Mouse (Mus musculus) layer of hippocampus, postnatal 10 days (tissue): Measurements from ENCODE around the gene Zfp428. TPM values are rescaled to one million over a fixed set of nuclear protein-coding genes. Genes with fewer than 3 reads are reported as not detected.
A peak's percentile ranks its signal among the peaks of the same experiment; 100 is the strongest.

ENCODE experiments used
- DNase-seq, 2 experiments: peaks; one replicate each; pipeline ENCODE4 v3.0.0; 2021; ENCODE audit warnings: low spot score in 2 of 2
- long read RNA-seq: library from polyadenylated mRNA; stranded (forward); transcript quantifications from one replicate; pipeline ENCODE4 v2.0.0, GENCODE M21; 2023
- total RNA-seq, 2 experiments: library from RNA; stranded (reverse); gene quantifications; 2 replicates each; pipeline ENCODE4 v1.2.3; 2021

Zfp428 gene
- 10 to 100 TPM; 61.3 to 64.6 TPM for total RNA-seq
- long read RNA-seq, transcript Zfp428-203 (3 exons, 1,159 nt) = minor isoform, 18 of 79 reads
- long read RNA-seq, transcript Zfp428-201 (3 exons, 1,182 nt) = major isoform, 45 of 79 reads
- long read RNA-seq, partial matches to known transcripts = 2 of 79 reads
- long read RNA-seq, other reads (novel, unspliced or antisense) = 13 of 79 reads

DNA sequence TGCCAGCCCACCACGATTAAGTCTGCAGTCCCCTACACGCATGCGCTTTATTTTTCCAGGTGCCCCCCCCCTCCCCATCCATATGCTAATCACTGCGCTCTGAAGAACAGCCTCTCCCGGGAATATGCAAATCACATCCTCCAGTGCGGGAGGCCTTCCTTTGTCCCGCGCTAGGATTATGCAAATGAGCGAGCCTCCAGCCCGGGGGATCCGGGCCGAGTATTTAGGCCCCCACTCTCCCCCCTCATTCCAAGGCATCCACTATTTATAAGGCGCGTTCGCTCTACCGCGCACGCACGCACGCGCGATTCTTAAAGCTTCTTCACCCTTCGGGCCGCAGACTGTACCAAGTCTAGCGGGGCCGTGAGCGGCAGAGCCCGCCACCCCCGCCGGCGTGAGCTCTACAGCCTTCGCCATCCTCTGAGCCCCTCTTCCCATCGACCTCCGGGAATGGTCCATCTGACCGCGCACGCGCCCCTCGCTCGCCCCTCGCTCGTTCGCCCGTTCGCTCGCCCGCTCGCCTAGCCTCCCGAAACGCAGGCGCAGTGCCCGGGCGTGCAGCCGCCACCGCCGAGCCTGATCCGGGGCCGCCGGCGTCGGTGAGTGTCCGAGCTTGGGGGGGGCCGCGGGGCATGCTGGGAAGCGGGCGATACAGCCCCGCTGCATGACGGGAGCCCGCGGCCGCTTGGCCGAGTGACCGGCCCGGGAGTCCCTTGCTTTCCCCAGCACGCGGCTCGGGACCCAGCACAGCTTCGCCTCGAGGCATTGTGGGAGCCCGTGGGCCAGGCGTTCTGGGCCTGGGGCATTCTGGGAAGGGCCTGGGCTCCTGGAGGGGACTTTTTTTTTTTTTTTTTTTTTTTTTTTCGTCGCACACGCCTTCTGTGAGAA lies at the start of gene Zfp428:
Gene Zfp428 (plus strand): TSS at position 169 of the 888 bp plus-strand sequence.
- DNase-seq = peak; percentile 84 to 89

DNA sequence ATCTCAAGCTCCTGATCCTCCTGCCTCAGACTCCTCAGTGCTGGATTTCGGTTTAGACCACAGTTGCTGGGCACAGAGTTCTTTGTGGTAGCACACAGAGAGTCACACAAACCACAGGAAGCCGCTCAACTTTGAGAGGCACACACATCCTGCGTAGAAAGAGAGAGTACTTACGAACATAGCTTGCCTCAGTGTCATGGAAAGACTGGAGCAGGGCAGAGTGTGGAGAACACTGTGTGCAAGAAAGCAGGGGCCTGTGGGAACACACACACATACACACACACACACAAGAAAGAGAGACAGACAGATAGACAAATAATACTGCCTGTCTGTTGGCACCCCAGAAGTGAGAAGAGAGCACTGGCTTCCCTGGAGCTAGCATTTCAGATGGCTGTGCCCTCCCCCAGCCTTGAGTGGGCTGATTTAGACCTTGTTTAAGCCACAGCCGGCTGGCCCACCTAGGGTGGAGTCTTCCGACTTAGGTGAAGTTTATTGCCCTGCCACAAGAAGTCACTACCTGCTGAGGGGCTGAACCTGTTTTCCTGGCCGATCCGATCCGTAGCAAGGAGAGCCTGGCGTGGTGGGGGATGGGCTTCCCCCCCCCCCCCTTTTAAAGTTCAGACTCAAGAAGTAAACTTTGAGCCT lies 49.0 kb upstream of the Zfp428 start:
- DNase-seq = no peak

DNA sequence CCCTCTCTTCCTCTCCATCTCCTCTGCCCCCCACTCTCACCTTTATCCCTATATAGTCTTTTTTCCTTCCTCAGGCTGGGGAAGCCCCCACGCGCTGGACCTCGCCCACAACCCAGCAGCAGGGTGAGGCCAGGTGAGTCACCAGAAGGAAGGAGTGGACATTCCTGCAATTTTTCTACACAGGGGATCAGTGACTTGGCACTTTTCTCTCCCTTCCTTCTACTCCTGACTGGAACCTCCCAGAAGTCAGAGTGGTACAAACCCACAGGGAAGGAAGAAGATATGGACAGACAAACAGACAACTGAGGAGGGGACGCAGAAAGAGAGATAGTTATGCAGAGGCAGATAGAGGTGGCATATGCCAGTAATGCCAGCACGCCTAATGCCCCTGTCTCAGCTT lies 47.4 kb upstream of the Zfp428 start:
- no peak for DNase-seq

DNA sequence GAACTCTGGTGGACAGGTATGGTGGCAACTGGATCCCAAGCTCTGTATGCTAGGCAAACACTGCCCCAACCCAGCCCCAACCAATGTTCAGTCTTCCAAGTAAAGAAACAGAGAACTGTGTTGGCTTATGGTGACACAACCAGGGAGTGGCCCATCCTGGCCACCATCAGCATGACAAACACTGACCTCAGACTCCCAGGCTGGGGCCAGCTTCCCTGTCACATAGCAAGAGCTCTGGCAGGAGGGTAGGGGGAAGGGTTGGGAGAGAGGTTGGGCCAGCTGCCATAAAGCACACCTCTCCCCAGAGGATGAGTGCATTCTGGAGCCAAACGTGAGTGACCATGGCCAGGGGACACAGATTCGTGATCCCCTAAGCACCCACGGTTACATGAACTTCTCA lies 47.0 kb upstream of the Zfp428 start:
- DNase-seq = no peak

DNA sequence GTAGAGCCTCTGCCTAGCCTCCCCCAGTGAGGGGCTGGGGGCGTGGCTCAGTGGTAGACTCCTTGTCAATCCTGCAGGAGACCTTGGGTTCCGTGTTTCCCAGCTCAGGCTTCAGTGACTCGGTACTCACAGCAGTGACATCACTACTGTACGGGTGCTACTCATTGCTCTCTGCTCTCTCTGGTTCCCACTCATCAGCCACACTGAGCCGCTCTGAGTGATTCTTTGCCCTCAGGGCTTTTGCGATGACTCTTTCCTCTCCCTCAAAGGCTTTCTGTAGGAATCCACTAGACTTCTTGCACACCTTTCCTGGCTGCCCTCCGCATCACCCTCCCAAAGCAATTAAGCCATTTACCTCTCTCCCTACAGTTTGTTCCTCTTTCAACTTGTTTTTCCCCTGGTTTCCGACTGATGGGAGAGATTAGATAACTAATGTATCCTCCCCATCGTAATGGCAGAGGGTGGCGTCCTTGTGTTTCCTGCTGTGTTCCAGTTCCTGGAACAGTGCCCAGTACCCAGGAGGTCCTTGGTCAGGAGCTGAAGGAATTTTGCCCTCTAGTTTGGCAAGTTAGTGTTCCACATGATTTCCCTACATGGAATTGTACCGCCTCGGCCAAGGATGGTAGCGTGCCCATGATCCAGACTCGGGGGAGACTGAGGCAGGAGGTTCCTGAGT lies 45.3 kb upstream of the Zfp428 start:
- no peak for DNase-seq

DNA sequence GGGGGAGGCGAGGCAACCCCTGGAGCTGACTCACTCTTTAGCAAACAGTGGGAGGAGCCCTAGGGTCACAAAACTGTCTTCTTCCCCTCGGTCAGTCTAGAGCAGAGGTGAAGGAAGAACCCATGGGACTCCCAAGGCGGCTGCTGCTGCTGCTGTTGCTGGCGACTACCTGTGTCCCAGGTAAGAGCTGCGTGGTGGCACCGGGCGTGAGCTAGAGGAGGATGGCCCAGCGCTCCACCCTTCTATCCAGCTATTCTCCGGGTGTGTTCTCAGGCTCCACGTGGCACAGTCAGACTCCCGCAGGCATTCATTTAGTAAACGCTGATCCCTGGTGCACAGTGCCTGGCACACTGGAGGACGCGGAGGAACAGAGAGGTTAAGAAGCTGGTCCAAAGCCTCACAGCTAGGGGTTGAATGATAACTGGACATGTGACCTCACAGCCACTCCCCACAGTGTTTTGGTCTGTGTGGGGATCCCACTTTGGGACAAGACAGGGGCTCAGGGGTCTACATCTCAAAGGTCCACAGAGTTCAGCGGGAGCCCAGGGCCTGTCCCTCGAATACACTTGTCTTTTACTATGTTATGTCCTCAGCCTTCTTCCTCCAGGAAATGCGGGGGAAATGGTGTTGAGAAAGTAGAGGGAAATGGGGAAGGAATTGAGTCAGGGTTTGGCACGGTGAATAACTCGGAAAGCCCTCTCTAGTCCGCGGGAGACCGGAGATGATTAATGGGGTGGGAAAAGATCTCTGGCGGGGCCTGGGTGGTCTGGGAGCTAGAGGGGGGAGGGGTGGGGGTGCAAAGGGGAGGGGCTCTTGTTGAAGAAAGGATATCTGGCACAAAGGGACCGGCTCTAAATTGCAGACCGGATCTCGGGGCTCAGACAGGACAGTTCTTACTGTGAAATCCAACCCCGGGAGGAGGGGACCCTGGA lies 44.2 kb upstream of the Zfp428 start, which contains the start of gene Plaur:
Gene Plaur (plus strand): TSS at position 97 of the 932 bp plus-strand sequence.
- no peak for DNase-seq

DNA sequence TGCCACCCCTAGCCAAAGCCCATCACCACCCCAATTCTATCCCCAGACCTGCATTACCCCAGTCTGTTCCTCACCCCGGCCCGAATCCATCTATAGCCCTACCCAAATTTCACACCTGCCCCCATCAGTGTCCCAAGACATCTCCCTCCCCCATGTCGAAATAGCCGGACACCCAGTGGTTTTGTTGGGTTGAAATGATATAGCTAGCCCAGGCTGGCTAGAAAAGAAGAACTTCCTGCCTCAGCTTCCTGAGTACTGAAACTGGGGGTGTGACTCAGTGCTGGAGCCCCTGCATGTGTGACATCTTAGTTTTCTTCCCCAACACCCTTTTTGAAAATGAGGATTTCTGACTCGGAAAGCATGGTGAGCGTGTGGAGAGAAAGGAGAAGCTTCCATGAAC lies 40.0 kb upstream of the Zfp428 start:
- DNase-seq = no peak

DNA sequence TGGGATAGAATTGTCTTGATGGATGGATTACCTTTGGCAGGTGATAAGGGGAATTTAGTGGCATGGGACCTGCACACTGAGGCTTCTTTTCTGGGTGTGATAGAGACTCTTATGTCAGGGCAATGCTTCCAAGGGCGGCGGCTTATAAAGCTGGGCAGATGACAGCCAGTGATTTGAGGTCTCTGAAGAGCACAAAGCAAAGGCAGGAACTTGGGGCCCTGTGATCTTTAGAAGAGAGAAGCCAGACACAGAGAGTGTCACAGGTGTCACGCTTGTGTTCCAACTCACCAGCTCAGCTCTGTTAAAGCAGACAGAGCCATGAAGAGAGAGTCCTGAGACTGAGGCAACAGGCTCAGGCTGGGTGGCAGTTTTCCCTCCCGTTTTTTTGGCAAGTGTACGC lies 38.9 kb upstream of the Zfp428 start:
- no peak for DNase-seq

DNA sequence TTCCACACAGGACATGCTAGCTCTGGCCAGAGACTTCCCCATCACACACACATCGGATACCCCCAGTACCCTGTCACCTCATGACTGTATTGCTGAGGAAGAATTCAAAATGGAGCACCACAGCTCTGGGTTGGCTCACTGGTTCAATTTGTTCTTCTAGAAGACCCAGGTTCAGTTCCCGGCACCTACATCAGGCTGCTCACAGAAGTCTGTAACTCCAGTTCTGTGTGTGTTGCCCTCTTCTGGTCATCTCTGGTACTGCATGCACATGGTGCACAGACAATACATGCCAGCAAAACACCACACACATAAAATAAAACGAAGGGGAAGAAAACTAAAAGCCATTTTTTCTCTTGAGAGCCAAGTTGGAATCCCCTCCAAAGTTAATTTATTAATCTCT lies 37.7 kb upstream of the Zfp428 start:
- no peak for DNase-seq

DNA sequence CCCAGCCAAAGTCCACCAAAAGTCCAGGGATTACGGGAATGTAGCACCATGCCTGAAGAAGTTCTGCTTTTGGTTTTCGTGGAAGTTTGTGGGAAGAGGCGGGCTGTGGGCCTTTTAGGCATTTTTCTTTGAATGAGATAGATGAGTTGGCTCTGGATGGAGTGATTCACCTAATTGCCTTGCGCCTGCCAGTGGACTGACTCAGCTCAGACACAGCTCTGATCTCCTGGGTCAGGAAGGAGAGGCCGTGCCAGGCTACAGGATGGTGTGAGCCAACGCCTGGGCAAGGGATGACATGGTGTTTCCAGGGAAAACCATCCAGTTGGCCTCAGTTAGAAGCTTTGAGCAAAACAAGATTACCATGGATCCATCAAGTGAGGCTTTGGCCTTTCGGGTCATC lies 36.5 kb upstream of the Zfp428 start:
- DNase-seq = no peak

DNA sequence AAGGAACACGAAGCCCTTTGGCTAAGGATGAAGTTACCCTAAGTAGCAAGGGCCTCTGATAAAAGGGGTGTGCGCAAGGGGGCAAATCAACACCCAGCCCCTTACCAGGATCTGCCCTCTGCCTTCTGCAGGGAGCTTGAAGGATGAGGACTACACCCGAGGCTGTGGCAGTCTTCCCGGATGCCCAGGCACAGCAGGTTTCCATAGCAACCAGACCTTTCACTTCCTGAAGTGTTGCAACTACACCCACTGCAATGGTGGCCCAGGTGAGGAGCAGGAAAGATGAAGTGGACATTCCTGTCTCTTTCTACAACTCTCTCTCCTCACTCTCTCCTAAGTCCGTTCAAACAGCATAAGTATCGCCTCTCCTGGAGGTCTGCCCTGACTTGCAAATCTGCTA lies 34.4 kb upstream of the Zfp428 start:
- no peak for DNase-seq

DNA sequence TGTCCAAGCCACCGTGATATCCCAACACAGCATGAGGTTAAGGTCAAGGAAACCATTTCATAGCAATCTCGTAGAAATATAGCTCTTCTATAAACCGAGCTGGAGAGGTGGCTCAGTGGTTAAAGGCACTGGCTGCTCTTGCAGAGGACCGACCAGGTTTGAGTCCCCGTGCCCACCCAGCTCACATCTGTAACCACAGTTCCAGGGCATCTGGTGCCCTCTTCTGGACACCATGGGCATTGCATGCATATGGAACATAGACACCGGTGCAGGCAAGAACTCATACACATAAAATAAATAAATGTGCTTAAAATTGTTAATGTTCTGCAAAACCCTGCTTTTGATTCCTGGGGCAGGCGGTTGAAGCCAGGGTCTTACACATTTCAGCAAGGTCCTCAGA lies 33.9 kb upstream of the Zfp428 start:
- DNase-seq = peak in 1 of 2 experiments; percentile 43

DNA sequence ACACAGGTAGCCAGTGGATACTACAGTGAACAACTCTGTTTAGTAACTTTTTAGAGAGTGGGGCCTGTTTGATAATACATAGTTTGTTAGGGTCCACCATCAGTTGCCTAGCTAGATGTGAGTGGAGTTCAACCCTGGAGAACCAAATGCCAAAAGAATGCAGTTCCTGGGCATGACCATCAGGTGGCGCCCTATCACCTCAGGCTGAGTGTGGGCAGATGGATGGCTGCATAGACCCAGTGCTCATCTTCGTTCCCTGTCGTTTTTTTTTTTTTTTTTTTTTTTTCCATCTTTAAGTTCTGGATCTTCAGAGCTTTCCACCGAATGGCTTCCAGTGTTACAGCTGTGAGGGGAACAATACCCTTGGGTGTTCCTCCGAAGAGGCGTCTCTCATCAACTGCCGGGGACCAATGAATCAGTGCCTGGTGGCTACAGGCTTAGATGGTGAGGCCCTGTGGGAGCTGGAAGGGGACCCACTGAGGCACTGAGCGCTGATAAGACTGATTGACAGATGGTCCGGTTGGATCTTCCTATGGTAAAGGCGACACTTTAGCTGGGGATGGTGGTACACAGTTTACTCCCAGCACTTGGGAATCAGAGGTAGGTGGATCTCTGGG lies 32.8 kb upstream of the Zfp428 start:
- DNase-seq = peak; percentile 76 to 85

DNA sequence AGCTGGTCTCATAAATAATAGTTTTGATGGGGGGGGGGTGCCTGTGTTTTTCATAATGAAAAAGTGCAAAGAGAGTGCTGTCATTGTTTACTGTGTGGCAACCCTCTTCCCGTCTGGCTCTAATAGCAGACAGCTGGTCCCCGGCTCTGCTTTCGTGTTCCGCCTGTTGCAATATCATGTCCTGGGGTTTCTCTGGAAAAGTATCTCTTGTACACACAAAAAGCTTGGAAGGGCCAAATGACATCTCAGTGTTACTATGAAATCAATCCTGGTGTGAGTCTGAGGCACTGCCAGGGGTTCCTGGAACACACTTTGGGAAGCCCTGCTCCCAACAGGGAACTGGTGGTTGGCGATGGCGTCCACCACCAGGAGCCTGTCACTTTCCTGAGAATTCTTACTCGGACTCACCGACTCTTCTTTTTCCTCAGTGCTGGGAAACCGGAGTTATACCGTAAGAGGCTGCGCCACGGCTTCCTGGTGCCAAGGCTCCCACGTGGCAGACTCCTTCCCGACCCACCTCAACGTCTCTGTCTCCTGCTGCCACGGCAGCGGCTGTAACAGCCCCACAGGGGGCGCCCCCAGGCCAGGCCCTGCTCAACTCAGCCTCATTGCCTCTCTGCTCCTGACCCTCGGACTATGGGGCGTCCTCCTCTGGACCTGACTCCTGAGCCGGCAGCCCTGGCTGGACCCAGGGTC lies 31.8 kb upstream of the Zfp428 start:
- peak; percentile 56 to 65 for DNase-seq

DNA sequence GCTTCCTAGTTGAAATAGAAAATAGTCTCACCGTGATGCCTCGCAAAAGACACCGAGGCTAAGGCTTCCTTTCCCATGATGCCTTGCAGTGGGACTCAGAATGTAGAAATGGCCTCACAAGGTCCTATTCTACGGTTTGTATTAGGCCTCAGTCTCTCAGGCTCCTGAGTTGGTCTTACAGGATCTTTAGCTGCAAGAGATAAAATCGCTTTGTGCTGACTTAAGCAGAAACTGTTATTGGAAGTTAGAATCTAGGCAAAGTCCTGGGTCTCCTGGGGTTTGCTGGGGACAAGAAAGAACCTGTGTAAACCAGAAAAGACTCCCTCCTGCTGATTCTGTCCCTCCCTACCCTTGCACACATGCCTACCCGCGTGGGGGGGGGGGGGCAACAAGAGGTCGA lies 30.5 kb upstream of the Zfp428 start:
- no peak for DNase-seq

DNA sequence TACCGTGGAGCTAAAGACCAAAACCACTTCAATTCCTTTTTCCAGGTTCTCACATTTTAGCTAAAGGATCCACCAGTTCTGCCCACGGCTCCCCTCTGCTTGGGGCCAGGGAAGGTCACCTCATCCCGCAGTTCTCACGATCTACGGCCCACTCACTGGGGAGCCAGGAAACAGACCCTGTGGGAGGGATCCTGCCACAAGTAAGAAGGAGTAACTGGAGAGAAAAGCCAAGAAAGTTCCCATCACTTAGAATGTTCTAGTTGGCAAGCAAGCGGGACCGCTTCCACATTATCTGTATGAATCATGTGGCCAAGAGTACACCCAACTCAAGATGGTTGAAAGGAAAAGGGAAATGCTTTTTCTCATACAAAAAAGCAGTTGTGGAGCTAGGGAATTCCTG lies 29.9 kb upstream of the Zfp428 start:
- no peak for DNase-seq

DNA sequence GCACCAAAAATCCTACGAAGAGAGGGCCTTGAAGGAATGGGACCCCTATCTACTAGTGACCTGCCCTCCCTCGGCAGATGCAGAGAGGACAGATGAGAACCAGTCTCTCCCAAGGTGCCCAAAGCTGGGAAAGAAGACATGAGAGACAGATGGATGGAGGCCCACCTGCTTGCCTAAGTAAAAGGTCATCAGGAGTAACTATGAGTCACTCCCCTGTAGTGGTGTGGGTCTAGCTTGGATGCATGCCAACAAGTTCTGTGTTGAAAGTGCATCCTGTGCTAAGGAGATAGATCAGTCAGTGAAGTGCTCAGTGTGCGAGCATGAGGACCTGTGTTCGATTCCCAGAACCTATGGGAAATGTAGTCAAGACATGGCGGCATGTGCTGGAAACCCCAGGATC lies 27.9 kb upstream of the Zfp428 start:
- DNase-seq = no peak

DNA sequence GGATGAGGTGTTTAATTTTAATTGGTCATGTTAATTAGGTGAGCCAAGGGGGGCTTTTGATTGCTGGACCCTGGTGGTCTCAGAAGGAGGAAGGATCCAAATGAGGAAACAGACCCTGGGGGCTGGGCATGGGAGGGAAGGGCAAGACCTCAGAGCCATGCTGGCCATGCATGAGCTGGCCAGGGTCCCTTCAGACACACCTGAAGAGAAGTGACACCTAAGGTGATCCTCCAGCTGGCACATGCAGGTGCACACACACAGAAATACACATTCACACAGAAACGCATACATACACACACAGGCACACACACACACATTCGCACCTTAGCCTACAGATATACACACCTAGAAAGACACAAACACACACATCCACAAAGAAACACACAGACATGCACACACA lies 27.1 kb upstream of the Zfp428 start:
- DNase-seq = no peak

DNA sequence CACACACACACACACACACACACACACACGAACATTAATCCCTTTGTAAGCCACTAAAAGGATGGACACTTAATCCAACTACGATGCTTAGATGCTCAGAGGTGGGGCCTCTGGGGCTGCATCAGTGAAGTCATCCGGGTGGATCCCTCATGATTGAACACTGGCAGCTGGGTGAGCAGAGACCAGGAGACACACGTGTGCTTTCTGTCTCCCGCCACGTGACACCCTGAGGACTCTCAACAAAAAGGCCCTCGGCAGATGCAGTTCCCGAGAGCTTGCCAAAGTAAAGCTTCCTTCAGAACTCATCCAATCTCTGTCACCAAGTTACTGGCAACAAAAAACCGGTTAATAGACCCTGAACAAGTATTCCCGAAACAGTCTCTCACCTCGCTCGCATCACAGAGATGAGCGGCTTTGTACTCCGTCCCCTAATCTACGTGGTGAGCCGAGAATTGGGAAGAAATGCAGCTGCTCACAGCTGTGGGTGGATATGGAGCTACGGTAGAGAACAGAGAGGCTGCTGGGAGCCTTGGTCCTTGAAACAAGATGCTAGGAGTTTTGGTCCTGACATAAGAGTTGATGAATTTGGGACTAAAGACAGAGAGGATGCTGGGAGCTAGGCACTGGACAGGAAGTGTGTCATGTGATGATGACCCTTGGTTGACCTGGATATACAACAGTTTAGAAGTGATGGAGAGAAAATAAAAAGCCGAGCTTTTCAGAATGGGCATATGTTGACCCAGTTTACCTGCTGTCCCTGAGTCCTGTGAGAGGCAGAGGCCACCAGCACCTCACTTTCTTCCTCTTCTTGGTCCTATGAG lies 26.5 kb upstream of the Zfp428 start:
- DNase-seq = no peak
